Comparison of ENCODE assay signal across 15 mouse cellular contexts in the genomic region with DNA sequence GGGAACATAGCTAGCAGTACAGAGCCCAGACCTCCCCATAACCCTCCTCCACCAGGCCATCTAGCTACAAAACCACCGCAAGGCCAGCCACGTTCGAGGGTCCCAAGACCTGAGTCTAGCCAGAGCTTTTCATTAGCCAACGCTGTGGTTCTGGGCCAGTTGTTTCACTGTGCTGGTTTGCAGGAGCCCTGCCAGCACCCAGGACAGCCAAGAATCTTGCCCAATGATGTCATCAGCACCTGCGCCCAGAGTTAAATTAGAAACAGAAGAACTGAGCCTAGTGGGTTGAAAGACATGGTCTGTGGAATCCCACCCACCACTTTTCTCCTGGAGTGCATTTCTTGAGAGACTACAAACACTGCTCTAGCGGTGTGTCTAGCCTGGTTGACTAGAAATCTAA. TPM values are rescaled to one million over a fixed set of nuclear protein-coding genes. Genes with fewer than 3 reads are reported as not detected.
DNase-seq lines count a peak whose midpoint lies in the region; ATAC-seq and TF ChIP-seq lines count a peak whose summit lies in the region.
"Had no signal": no experiment of that assay in that cellular context is flagged by ENCODE, and none has a peak within 500 bp of the region (broad histone marks: within the 10 kb centered on the region; RNA-seq: fewer than 3 reads in every experiment).

No protein-coding gene starts in this region.

- no peak overlapping the region for H3K9ac ChIP-seq in hindbrain, embryonic 11.5 days (ENCODE audit: low read depth, low read length)
- no peak overlapping the region for H3K9ac ChIP-seq in forebrain, embryonic 13.5 days
- H3K9ac ChIP-seq: neural tube, embryonic 12.5 days had no signal

- intact Hi-C loops in heart, postnatal 25 days (cut with DNase I), result loop anchor here (5.0 kb wide), 2 partner anchors 204 to 494 kb away; no protein-coding TSS in a partner anchor

- peak; percentile 52 to 61 for DNase-seq in cerebellum, adult 2 months
- DNase-seq in cerebellum, adult 8-10 months, result no peak
- DNase-seq in right cerebral cortex, adult 18-20 months, result peak; percentile 74
- DNase-seq in right cerebral cortex, postnatal 4 days, result no peak
- peak; percentile 31 for DNase-seq in heart, postnatal 25 days (ENCODE audit: low spot score)
- no peak for DNase-seq in hindbrain, embryonic 11.5 days (ENCODE audit: low spot score)
- DNase-seq in lung, postnatal 36 days, result no peak
- DNase-seq: B cell, adult 2 months; embryo, embryonic 11 days; kidney, adult 18-20 months; lung, adult 2 months had no signal

- no peaks in the 10 kb centered on the region for H3K9me3 ChIP-seq in hindbrain, embryonic 11.5 days (ENCODE audit: control insufficient read depth, low read length)
- H3K9me3 ChIP-seq in forebrain, embryonic 13.5 days (replicated peaks), result no peaks in the 10 kb centered on the region
- H3K9me3 ChIP-seq: neural tube, embryonic 12.5 days had no signal

- no peak for ATAC-seq in hindbrain, embryonic 11.5 days (ENCODE audit: low FRiP score)
- ATAC-seq in forebrain, embryonic 13.5 days, result no peak

- H3K36me3 ChIP-seq in hindbrain, embryonic 11.5 days (ENCODE audit: control insufficient read depth, insufficient read depth, low read length), result no peaks in the 10 kb centered on the region
- H3K36me3 ChIP-seq in forebrain, embryonic 13.5 days (ENCODE audit: poor library complexity, severe bottlenecking), result no peaks in the 10 kb centered on the region
- H3K36me3 ChIP-seq: neural tube, embryonic 12.5 days had no signal

- H3K27ac ChIP-seq in cerebellum, adult 2 months (ENCODE audit: insufficient read depth, low read length), result no peak overlapping the region
- no peak overlapping the region for H3K27ac ChIP-seq in hindbrain, embryonic 11.5 days (ENCODE audit: low read depth, low read length)
- no peak overlapping the region for H3K27ac ChIP-seq in forebrain, embryonic 13.5 days
- H3K27ac ChIP-seq: neural tube, embryonic 12.5 days had no signal

- no peak for TF ChIP-seq CTCF in cerebellum, adult 2 months (IDR thresholded peaks at IDR 0.05; ENCODE audit: borderline replicate concordance, insufficient read depth, low read depth, low read length)

- TF ChIP-seq POLR2A in cerebellum, adult 2 months (IDR thresholded peaks at IDR 0.05; ENCODE audit: borderline replicate concordance, insufficient read depth, low read length), result no peak

- no peaks in the 10 kb centered on the region for H3K27me3 ChIP-seq in cerebellum, adult 2 months (ENCODE audit: control insufficient read depth, insufficient read depth, low read length)
- H3K27me3 ChIP-seq in hindbrain, embryonic 11.5 days (ENCODE audit: control insufficient read depth, insufficient read depth, low read length), result no peaks in the 10 kb centered on the region
- H3K27me3 ChIP-seq in forebrain, embryonic 13.5 days, result no peaks in the 10 kb centered on the region
- H3K27me3 ChIP-seq: neural tube, embryonic 12.5 days had no signal

- no peak overlapping the region for H3K4me3 ChIP-seq in cerebellum, adult 2 months (replicated peaks; ENCODE audit: insufficient read depth, low read depth, low read length)
- no peak overlapping the region for H3K4me3 ChIP-seq in hindbrain, embryonic 11.5 days (ENCODE audit: low read depth, low read length)
- no peak overlapping the region for H3K4me3 ChIP-seq in forebrain, embryonic 13.5 days
- H3K4me3 ChIP-seq: neural tube, embryonic 12.5 days had no signal

- 45% methylated on average over 6 of the region's 6 CpGs for WGBS in cerebellum, adult 2 months
- 95% methylated on average over 6 of the region's 6 CpGs for WGBS in hindbrain, embryonic 11.5 days
- WGBS in forebrain, embryonic 13.5 days, result 89% methylated on average over 6 of the region's 6 CpGs

- H3K4me1 ChIP-seq in cerebellum, adult 2 months (ENCODE audit: control insufficient read depth, insufficient read depth, low read length), result peaks cover 13% of the 10 kb centered on the region
- no peaks in the 10 kb centered on the region for H3K4me1 ChIP-seq in hindbrain, embryonic 11.5 days (replicated peaks; ENCODE audit: control insufficient read depth, insufficient read depth, low read length)
- peaks cover 3% of the 10 kb centered on the region; the same call in 1 of the 2 replicates for H3K4me1 ChIP-seq in forebrain, embryonic 13.5 days

- H3K4me2 ChIP-seq in hindbrain, embryonic 11.5 days (replicated peaks; ENCODE audit: low read depth, low read length), result no peak overlapping the region
- no peak overlapping the region for H3K4me2 ChIP-seq in forebrain, embryonic 13.5 days
- H3K4me2 ChIP-seq: neural tube, embryonic 12.5 days had no signal

RNA-seq across cellular contexts. Expression of gene Edn2, which starts 35.0 kb away (rescaled TPM):
- 0.11 TPM in 1 of 2 replicates, not detected in the other for polyA plus RNA-seq in cerebellum, adult 2 months (2012; rRNA removed)
- total RNA-seq in heart, postnatal 25 days (2021), result not detected
- not detected in 2 replicates for polyA plus RNA-seq in hindbrain, embryonic 11.5 days (2014; fragmentation: Nextera tagmentation; extraction: Ambion mirVana)
- polyA plus RNA-seq in forebrain, embryonic 13.5 days (2015; fragmentation: Nextera tagmentation; extraction: Ambion mirVana), result 0.18 and 0.31 TPM in 2 replicates
- polyA plus RNA-seq: forebrain, embryonic 11.5 days; neural tube, embryonic 12.5 days; spleen, adult 2 months had no signal

Comparison
In these comparisons a context has a peak if more than half of its experiments do, and no peak if none do; other contexts are left out.
1. DNase-seq: peak in cerebellum, adult 2 months (2 of 2), right cerebral cortex, adult 18-20 months (single experiment) and heart, postnatal 25 days (single experiment); none in cerebellum, adult 8-10 months (single experiment), right cerebral cortex, postnatal 4 days (single experiment), hindbrain, embryonic 11.5 days (single experiment) and lung, postnatal 36 days (single experiment).